Mouse (Mus musculus): ENCODE data around the gene Adtrp. TPM values are rescaled to one million over a fixed set of nuclear protein-coding genes. Genes with fewer than 3 reads are reported as not detected.

Gene Adtrp
- not detected for polyA plus RNA-seq (2017; shearing (Covaris generic))

DNA sequence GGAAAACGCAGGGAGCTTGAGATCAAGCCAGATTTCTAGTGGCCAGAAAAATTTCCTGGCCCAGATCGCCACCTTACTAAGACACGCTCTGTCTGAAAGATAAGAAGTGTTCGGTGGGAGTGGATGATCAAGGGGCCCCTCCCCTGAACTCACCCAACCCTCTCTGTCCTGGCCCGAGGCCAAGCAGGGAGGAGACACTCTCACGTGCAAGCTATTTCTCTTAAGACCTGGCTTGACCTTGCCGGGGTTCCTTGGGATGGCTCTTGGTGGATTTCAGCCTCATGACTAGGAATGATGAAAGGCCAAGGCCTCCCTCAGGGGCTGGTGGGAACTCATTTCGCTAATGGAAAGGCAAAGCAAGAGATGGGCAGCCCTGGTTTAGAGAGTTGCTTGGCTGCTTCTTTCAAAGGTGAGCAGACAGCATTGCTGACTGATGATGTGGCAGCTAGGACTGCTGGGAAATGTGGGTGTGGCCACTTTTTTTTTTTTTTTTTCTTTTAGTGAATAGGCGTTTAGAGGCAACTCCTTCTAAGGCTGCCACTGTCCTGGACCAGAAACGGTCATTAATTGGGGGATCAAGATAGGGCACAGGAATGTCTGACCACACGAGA is at the start of gene Adtrp:
Gene Adtrp (minus strand): TSS at position 169 of the 611 bp plus-strand sequence.

Other genes starting within 250 kb of the Adtrp start
- gene Tmem170b, start 241.8 kb downstream of the Adtrp start, polyA plus RNA-seq (2017; shearing (Covaris generic)) = 14.0 TPM
- 31.4 TPM for gene Hivep1, start 204.3 kb upstream of the Adtrp start, polyA plus RNA-seq (2017; shearing (Covaris generic))

Measured in effector memory CD4-positive, alpha-beta T cell, adult 5 months (primary cell).